Mouse (Mus musculus): Measurements from ENCODE around the gene Retreg2.

- TF ChIP-seq CTCF (IDR thresholded peaks at IDR 0.05) (peak; percentile 41), POLR2A (IDR thresholded peaks at IDR 0.05; ENCODE audit: insufficient read depth, low read depth, low read length) (no peak)
Measured at GRCm38 (mm10) chr1:75122211-75122610, 20.4 kb upstream of the Retreg2 start.
